Mouse (Mus musculus): ENCODE results near the gene Garnl3. TPM values are rescaled to one million over a fixed set of nuclear protein-coding genes. Genes with fewer than 3 reads are reported as not detected.
"Not testable (repeated sequence)": the region's sequence is repeated elsewhere in the genome, so short reads cannot be mapped to it uniquely, and the experiment has no call there.

Gene Garnl3
- total and polyA plus RNA-seq, 2 experiments from 2014 or later, result 56.1 to 96.9 TPM

GRCm38 (mm10) chr2:33129005-33129404 is 2.4 kb downstream of the Garnl3 start:
- 69% methylated on average over 2 of the region's 2 CpGs for WGBS
- H3K9ac ChIP-seq (replicated peaks; ENCODE audit: low read length), result no peak overlapping the region; the same call in 1 of the 2 replicates
- H3K36me3 ChIP-seq (ENCODE audit: insufficient read depth, low read length), result no peaks in the 10 kb centered on the region
- peak overlapping the region; percentile 78 for H3K4me3 ChIP-seq (ENCODE audit: low read length)
- no peak for TF ChIP-seq CTCF (IDR thresholded peaks at IDR 0.05; ENCODE audit: low read depth)
- ATAC-seq, result no peak
- H3K4me1 ChIP-seq (ENCODE audit: insufficient read depth, low read length), result peaks cover 10% of the 10 kb centered on the region
- no peak for DNase-seq (ENCODE audit: low spot score)
- peak overlapping the region; percentile 98 for H3K4me2 ChIP-seq (ENCODE audit: low read depth, low read length)
- no peak overlapping the region for H3K27ac ChIP-seq
- no peaks in the 10 kb centered on the region for H3K9me3 ChIP-seq (ENCODE audit: low read length)
- H3K27me3 ChIP-seq (ENCODE audit: insufficient read depth, low read length), result no peaks in the 10 kb centered on the region

GRCm38 (mm10) chr2:33127271-33127670 is 4.2 kb downstream of the Garnl3 start:
- 85% methylated on average over 2 of the region's 2 CpGs for WGBS
- ATAC-seq (no peak), DNase-seq (ENCODE audit: low spot score) (no peak)
- Histone ChIP-seq H3K9me3 (ENCODE audit: low read length) (no peaks in the 10 kb centered on the region), H3K36me3 (ENCODE audit: insufficient read depth, low read length) (no peaks in the 10 kb centered on the region), H3K9ac (replicated peaks; ENCODE audit: low read length) (no peak overlapping the region), H3K4me1 (ENCODE audit: insufficient read depth, low read length) (peaks cover 10% of the 10 kb centered on the region), H3K27ac (no peak overlapping the region), H3K27me3 (ENCODE audit: insufficient read depth, low read length) (no peaks in the 10 kb centered on the region), H3K4me2 (ENCODE audit: low read depth, low read length) (no peak overlapping the region), H3K4me3 (ENCODE audit: low read length) (no peak overlapping the region)
- no peak for TF ChIP-seq CTCF (IDR thresholded peaks at IDR 0.05; ENCODE audit: low read depth)

GRCm38 (mm10) chr2:33122856-33123255 is 8.6 kb downstream of the Garnl3 start:
- DNase-seq (ENCODE audit: low spot score), result no peak
- Histone ChIP-seq H3K27me3 (ENCODE audit: insufficient read depth, low read length) (no peaks in the 10 kb centered on the region), H3K9me3 (ENCODE audit: low read length) (no peaks in the 10 kb centered on the region), H3K9ac (replicated peaks; ENCODE audit: low read length) (no peak overlapping the region), H3K4me1 (ENCODE audit: insufficient read depth, low read length) (no peaks in the 10 kb centered on the region), H3K4me3 (ENCODE audit: low read length) (no peak overlapping the region), H3K4me2 (ENCODE audit: low read depth, low read length) (no peak overlapping the region), H3K36me3 (ENCODE audit: insufficient read depth, low read length) (no peaks in the 10 kb centered on the region), H3K27ac (no peak overlapping the region)
- no peak for TF ChIP-seq CTCF (IDR thresholded peaks at IDR 0.05; ENCODE audit: low read depth)
- 69% methylated on average over 6 of the region's 6 CpGs for WGBS
- ATAC-seq, result no peak

GRCm38 (mm10) chr2:33100536-33100935 is 30.9 kb downstream of the Garnl3 start:
- no peak for DNase-seq (ENCODE audit: low spot score)
- no peak overlapping the region for H3K4me2 ChIP-seq (ENCODE audit: low read depth, low read length)
- no peak overlapping the region for H3K4me3 ChIP-seq (ENCODE audit: low read length)
- no peak for TF ChIP-seq CTCF (IDR thresholded peaks at IDR 0.05; ENCODE audit: low read depth)
- WGBS, result 80% methylated on average over 8 of the region's 8 CpGs
- no peaks in the 10 kb centered on the region for H3K27me3 ChIP-seq (ENCODE audit: insufficient read depth, low read length)
- ATAC-seq, result no peak
- no peaks in the 10 kb centered on the region for H3K9me3 ChIP-seq (ENCODE audit: low read length)
- no peaks in the 10 kb centered on the region; the same call in 1 of the 2 replicates for H3K36me3 ChIP-seq (ENCODE audit: insufficient read depth, low read length)
- no peaks in the 10 kb centered on the region for H3K4me1 ChIP-seq (ENCODE audit: insufficient read depth, low read length)
- H3K9ac ChIP-seq (replicated peaks; ENCODE audit: low read length), result no peak overlapping the region
- H3K27ac ChIP-seq, result no peak overlapping the region

- H3K27me3 ChIP-seq (ENCODE audit: insufficient read depth, low read length); DNase-seq (ENCODE audit: low spot score); H3K9ac ChIP-seq (replicated peaks; ENCODE audit: low read length); H3K27ac ChIP-seq; H3K9me3 ChIP-seq (ENCODE audit: low read length); H3K36me3 ChIP-seq (ENCODE audit: insufficient read depth, low read length); H3K4me1 ChIP-seq (ENCODE audit: insufficient read depth, low read length); ATAC-seq; H3K4me2 ChIP-seq (ENCODE audit: low read depth, low read length); H3K4me3 ChIP-seq (ENCODE audit: low read length): not testable (repeated sequence)
- 93% methylated on average over 11 of the region's 12 CpGs for WGBS
These were observed 34.1 kb downstream of the Garnl3 start for GRCm38 (mm10) chr2:33097326-33097725.

- no peaks in the 10 kb centered on the region for H3K4me1 ChIP-seq (ENCODE audit: insufficient read depth, low read length)
- H3K9me3 ChIP-seq (ENCODE audit: low read length), result no peaks in the 10 kb centered on the region
- peak; percentile 15 for DNase-seq (ENCODE audit: low spot score)
- no peaks in the 10 kb centered on the region for H3K27me3 ChIP-seq (ENCODE audit: insufficient read depth, low read length)
- no peak overlapping the region for H3K9ac ChIP-seq (replicated peaks; ENCODE audit: low read length)
- no peak overlapping the region for H3K27ac ChIP-seq
- no peak for ATAC-seq
- no peak overlapping the region for H3K4me2 ChIP-seq (ENCODE audit: low read depth, low read length)
- no peak overlapping the region for H3K4me3 ChIP-seq (ENCODE audit: low read length)
- no peak for TF ChIP-seq CTCF (IDR thresholded peaks at IDR 0.05; ENCODE audit: low read depth)
- 73% methylated on average over 10 of the region's 10 CpGs for WGBS
- no peaks in the 10 kb centered on the region for H3K36me3 ChIP-seq (ENCODE audit: insufficient read depth, low read length)
These were observed 36.2 kb downstream of the Garnl3 start for GRCm38 (mm10) chr2:33095221-33095671.

- no peak for TF ChIP-seq CTCF (IDR thresholded peaks at IDR 0.05; ENCODE audit: low read depth)
- H3K9me3 ChIP-seq (ENCODE audit: low read length), result no peaks in the 10 kb centered on the region
- H3K4me2 ChIP-seq (ENCODE audit: low read depth, low read length), result no peak overlapping the region
- no peak overlapping the region for H3K4me3 ChIP-seq (ENCODE audit: low read length)
- no peak overlapping the region for H3K27ac ChIP-seq
- H3K36me3 ChIP-seq (ENCODE audit: insufficient read depth, low read length), result no peaks in the 10 kb centered on the region
- no peaks in the 10 kb centered on the region for H3K4me1 ChIP-seq (ENCODE audit: insufficient read depth, low read length)
- ATAC-seq, result no peak
- 77% methylated on average over 8 of the region's 8 CpGs for whole genome bisulfite sequencing
- no peaks in the 10 kb centered on the region for H3K27me3 ChIP-seq (ENCODE audit: insufficient read depth, low read length)
- DNase-seq (ENCODE audit: low spot score), result no peak
- H3K9ac ChIP-seq (replicated peaks; ENCODE audit: low read length), result no peak overlapping the region
These were observed 40.6 kb downstream of the Garnl3 start for GRCm38 (mm10) chr2:33090620-33091520.

- H3K4me2 ChIP-seq (ENCODE audit: low read depth, low read length); ATAC-seq; H3K27me3 ChIP-seq (ENCODE audit: insufficient read depth, low read length); H3K36me3 ChIP-seq (ENCODE audit: insufficient read depth, low read length); H3K9ac ChIP-seq (replicated peaks; ENCODE audit: low read length); H3K27ac ChIP-seq; H3K4me3 ChIP-seq (ENCODE audit: low read length); DNase-seq (ENCODE audit: low spot score); H3K9me3 ChIP-seq (ENCODE audit: low read length); H3K4me1 ChIP-seq (ENCODE audit: insufficient read depth, low read length): not testable (repeated sequence)
- WGBS, result 88% methylated on average over 1 of the region's 1 CpGs
These were observed 41.4 kb downstream of the Garnl3 start for GRCm38 (mm10) chr2:33090033-33090400.
